Mouse (Mus musculus): Measurements from ENCODE around the gene Fam174b. TPM values are rescaled to one million over a fixed set of nuclear protein-coding genes. Genes with fewer than 3 reads are reported as not detected.

Fam174b gene
- polyA plus RNA-seq, 1 experiment from 2014 or later: 84.4 TPM

GRCm38 (mm10) chr7:73819366-73819765 is 79.3 kb downstream of the Fam174b start:
- 78% methylated on average over 17 of the region's 17 CpGs for WGBS
- H3K27ac ChIP-seq: no peak overlapping the region
- H3K4me1 ChIP-seq: no peaks in the 10 kb centered on the region
- no peak overlapping the region for H3K9ac ChIP-seq
- no peak for ATAC-seq (ENCODE audit: borderline replicate concordance, extremely low read depth, low FRiP score, low TSS enrichment)
- no peaks in the 10 kb centered on the region for H3K27me3 ChIP-seq
- H3K4me3 ChIP-seq: no peak overlapping the region
- no peaks in the 10 kb centered on the region for H3K36me3 ChIP-seq
- H3K9me3 ChIP-seq: no peaks in the 10 kb centered on the region
- no peak overlapping the region for H3K4me2 ChIP-seq

Small RNA genes lying within 50 kb of the gene (microRNA-seq; reads per million reads assigned to microRNA genes)
- gene Mir7234: not detected

Other genes starting within 250 kb of the Fam174b start
- 48.8 and 59.0 TPM in 2 replicates for gene Chd2, start 198.5 kb upstream of the Fam174b start, polyA plus RNA-seq (2015; fragmentation: Nextera tagmentation; extraction: Ambion mirVana)

Data from lung, embryonic 15.5 days (tissue).